Mouse (Mus musculus): ENCODE results near the gene AV320801.
"Not testable (repeated sequence)": the region's sequence is repeated elsewhere in the genome, so short reads cannot be mapped to it uniquely, and the experiment has no call there.

The AV320801 gene

GRCm38 (mm10) chrX:135494288-135494687 lies at the start of gene AV320801:
Gene AV320801 (plus strand): TSS chrX:135494588.
- DNase-seq (ENCODE audit: low spot score in 2 of 2): not testable (repeated sequence)

DNA sequence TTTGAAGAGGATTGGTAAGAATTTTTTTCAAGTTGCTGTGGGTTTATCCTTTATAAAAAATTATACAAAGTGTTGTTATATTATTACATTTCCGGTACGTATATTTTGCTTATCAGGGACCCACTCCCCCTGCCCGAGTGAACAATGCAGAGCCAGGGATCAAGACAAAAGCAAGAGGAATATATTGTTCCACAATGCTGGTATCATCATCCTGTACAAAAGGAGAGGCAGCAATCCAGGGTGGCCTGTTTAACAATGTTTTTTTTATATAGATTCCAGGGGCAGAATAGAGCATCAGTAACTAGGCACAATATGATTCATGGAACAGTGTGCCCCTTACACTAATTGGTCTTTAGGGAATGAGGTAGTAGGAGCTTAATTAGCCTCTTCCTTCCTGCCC lies 30.2 kb upstream of the AV320801 start:
- DNase-seq (ENCODE audit: low spot score in 2 of 2): not testable (repeated sequence)

DNA sequence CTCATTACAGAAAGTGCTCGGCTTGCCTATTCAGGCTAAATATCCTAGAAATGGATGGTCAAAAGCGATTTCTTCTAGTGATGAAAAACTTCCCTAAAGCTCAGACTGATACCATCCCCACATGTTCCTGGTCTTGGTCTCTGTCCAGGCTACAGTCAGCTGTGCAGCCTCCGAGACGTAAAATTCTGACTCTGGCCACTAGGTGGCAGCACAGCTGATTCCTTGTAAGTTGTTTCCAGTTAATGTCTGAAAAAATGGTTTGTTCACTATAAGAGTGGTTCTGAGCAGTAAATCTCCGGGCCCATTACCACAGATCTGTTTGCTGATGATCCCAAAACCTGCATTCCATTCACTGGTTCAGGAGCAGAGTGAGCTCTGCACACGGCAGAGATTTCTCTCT lies 12.5 kb upstream of the AV320801 start:
- DNase-seq (ENCODE audit: low spot score in 2 of 2): not testable (repeated sequence)

DNA sequence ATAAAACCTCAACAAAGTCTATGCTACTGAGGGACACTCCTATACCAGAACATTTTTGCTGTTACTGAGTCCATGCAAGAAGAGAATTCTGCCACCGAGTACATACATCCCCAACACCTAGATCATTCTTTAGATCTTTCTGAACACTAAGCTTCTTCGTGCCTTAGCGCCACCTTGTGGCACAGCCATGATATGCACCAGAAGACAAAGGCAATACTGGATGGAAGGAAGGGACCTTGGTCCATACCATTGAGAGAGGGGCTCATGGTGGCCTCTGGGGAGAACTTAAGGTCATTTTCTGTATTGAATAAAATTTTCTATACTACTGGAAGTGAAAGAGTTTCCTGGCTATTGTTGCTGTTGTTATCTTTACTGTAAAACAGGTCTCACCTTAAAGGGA lies 11.2 kb upstream of the AV320801 start:
- not testable (repeated sequence) for DNase-seq (ENCODE audit: low spot score in 2 of 2)

Data from cerebellum, postnatal 4 days (tissue).